Mouse (Mus musculus): Measurements from ENCODE around the gene Golga1.

GRCm38 (mm10) chr2:38970057-38970456, 95.3 kb downstream of the Golga1 start:
- TF ChIP-seq ZC3H11A (IDR thresholded peaks at IDR 0.05; ENCODE audit: borderline replicate concordance, low read depth, low read length) (no peak), ZNF384 (IDR thresholded peaks at IDR 0.05; ENCODE audit: low read depth, low read length) (no peak), CHD2 (IDR thresholded peaks at IDR 0.05; ENCODE audit: low read depth, low read length) (no peak), MAFK (IDR thresholded peaks at IDR 0.05; ENCODE audit: insufficient read depth, low read depth, low read length) (no peak), HCFC1 (IDR thresholded peaks at IDR 0.05; ENCODE audit: borderline replicate concordance, insufficient read depth, low read length) (no peak)
